Mouse (Mus musculus) C2C12 (cell line): ENCODE data around the gene Vmn1r176. TPM values are rescaled to one million over a fixed set of nuclear protein-coding genes. Genes with fewer than 3 reads are reported as not detected.
"Not testable (repeated sequence)": the region's sequence is repeated elsewhere in the genome, so short reads cannot be mapped to it uniquely, and the experiment has no call there.

Experiments used
- H3K27me3 ChIP-seq: one replicate; pipeline ENCODE4 v1.6.1; 2011; ENCODE audit not compliant: control insufficient read depth, insufficient read depth, insufficient read length
- H3K36me3 ChIP-seq: one replicate; pipeline ENCODE4 v1.6.1; 2011; ENCODE audit not compliant: control insufficient read depth, insufficient read depth
- H3K4me3 ChIP-seq: one replicate; pipeline ENCODE4 v1.5.1; 2011; ENCODE audit warnings: mild to moderate bottlenecking, control low read depth; ENCODE audit not compliant: poor library complexity, insufficient read depth, severe bottlenecking
- H3K79me2 ChIP-seq: one replicate; pipeline ENCODE4 v1.6.1; 2011; ENCODE audit not compliant: control insufficient read depth, insufficient read depth
- H3K79me3 ChIP-seq: one replicate; pipeline ENCODE4 v1.6.1; 2011; ENCODE audit warnings: low read depth, control low read depth
- H3ac ChIP-seq: one replicate; pipeline ENCODE3; 2011; ENCODE audit warnings: low read depth; ENCODE audit not compliant: control insufficient read depth, insufficient read length
- CEBPB ChIP-seq: IDR thresholded peaks from one replicate; pipeline ENCODE4 v1.6.1; 2011; ENCODE audit warnings: low read depth, mild to moderate bottlenecking, control low read depth, moderate library complexity
- CTCF ChIP-seq: IDR thresholded peaks from one replicate; pipeline ENCODE4 v1.5.1; 2011; ENCODE audit not compliant: control insufficient read depth, insufficient read depth, insufficient read length
- FOSL1 ChIP-seq: IDR thresholded peaks from one replicate; pipeline ENCODE4 v1.8.0; 2011; ENCODE audit warnings: mild to moderate bottlenecking, low read length; ENCODE audit not compliant: poor library complexity, insufficient read depth, severe bottlenecking
- MAX ChIP-seq: IDR thresholded peaks from one replicate; pipeline ENCODE4 v1.6.1; 2011; ENCODE audit warnings: mild to moderate bottlenecking, control low read depth
- MYOD1 ChIP-seq: IDR thresholded peaks from one replicate; pipeline ENCODE4 v1.6.1; 2011; ENCODE audit warnings: low read depth; ENCODE audit not compliant: control insufficient read depth, insufficient read length
- MYOG ChIP-seq: IDR thresholded peaks from one replicate; pipeline ENCODE4 v1.6.1; 2011; ENCODE audit not compliant: control insufficient read depth, insufficient read length; ENCODE audit errors: extremely low read depth
- USF1 ChIP-seq: IDR thresholded peaks from one replicate; pipeline ENCODE4 v1.6.1; 2011; ENCODE audit warnings: low read depth, mild to moderate bottlenecking, control low read depth, moderate library complexity
- long read RNA-seq, 2 experiments: library from polyadenylated mRNA; unstranded; transcript quantifications; one replicate each; pipeline ENCODE4 v2.0.0; 2019 to 2020
- polyA plus RNA-seq: library from polyadenylated mRNA; unstranded; fragments of >200 nt; fragmentation: generic; extraction: Trizol; gene quantifications from one replicate; pipeline ENCODE4 v1.2.1, GENCODE M21; 2012; ENCODE audit warnings: missing spikeins

Vmn1r176 gene
- not detected for polyA plus RNA-seq
- long read RNA-seq, experiment 1: 0 reads
- long read RNA-seq, experiment 2: 0 reads

DNA sequence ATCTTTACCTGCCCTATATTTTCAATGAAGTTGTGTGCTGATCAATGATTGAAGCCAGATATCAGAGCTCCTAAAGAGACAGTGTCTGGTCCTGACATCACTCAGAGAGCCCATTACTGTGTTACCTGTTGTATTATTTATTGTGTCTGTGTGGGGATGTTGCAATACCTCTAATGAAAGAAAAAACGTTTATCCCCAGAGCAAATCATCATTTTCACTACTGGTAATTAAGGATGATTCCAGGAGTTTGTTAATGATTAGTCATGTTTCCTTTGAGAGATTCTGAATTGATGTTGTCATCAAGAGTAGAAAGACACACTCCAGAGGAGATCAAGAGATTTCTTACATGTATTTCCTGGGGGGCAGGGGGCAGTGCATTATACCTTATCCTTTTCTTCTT lies at the start of gene Vmn1r176:
TSS of gene Vmn1r176 (minus strand) at position 101 of the 400 bp plus-strand sequence.
- H3K79me2 ChIP-seq, H3ac ChIP-seq, H3K36me3 ChIP-seq, H3K27me3 ChIP-seq, H3K79me3 ChIP-seq, H3K4me3 ChIP-seq: not testable (repeated sequence)

DNA sequence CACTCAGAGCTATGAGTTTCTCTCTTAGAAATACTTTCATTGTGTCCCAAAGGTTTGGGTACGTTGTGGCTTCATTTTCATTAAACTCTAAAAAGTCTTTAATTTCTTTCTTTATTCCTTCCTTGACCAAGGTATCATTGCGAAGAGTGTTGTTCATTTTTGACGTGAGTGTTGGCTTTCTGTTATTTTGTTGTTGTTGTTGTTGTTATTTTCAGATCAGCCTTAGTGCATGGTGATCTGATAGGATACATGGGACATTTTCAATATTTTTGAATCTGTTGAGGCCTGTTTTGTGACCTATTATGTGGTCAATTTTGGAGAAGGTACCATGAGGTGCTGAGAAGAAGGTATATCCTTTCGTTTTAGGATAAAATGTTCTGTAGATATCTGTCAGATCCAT lies 39.7 kb upstream of the Vmn1r176 start:
- not testable (repeated sequence) for H3K4me3 ChIP-seq, H3K27me3 ChIP-seq

DNA sequence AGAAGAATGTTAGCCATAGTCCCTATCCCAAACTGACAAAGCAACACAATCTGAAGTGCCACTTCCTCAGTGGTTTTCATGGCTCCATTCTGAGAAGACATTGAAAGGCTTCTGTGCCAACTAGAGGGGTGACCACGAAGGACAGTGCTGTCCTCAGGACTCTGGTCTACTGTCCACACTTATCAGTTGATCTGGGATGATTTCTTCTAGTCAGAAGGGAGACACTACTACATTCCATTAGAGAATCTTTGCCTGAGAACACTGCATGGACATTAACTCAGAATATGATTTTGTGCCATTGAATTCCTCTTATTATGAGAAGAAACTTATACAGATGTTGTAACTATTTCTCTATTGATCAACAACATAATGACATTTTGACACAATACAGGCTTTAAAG lies 29.2 kb upstream of the Vmn1r176 start, which contains the start of gene Vmn1r177:
TSS of gene Vmn1r177 (minus strand) at position 101 of the 400 bp plus-strand sequence.
- not testable (repeated sequence) for H3ac ChIP-seq, H3K4me3 ChIP-seq, H3K79me3 ChIP-seq, H3K36me3 ChIP-seq, H3K27me3 ChIP-seq, H3K79me2 ChIP-seq

More for the DNA sequence above, 39.7 kb upstream of the Vmn1r176 start:
- H3K79me2 ChIP-seq, H3K36me3 ChIP-seq, H3ac ChIP-seq, H3K79me3 ChIP-seq: not testable (repeated sequence)

DNA sequence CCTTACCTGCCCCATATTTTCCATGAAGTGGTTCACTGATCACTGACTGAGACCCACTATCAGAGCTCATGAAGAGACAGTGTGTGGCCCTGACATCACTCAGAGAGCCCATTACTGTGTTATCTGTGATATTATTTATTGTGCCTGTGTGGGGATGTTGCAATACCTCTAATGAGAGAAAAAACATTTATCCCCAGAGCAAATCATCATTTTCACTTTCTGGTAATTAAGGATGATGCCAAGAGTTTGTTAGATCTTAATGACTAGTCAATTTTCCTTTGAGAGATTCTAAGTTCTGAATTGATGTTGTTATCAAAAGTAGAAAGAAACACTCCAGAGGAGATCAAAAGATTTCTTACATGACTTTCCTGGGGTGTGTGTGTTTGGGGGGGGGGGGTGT lies 26.6 kb downstream of the Vmn1r176 start, which contains the start of gene Vmn1r175:
TSS of gene Vmn1r175 (minus strand) at position 101 of the 400 bp plus-strand sequence.
- H3K4me3 ChIP-seq, H3K27me3 ChIP-seq, H3K36me3 ChIP-seq, H3K79me3 ChIP-seq, H3ac ChIP-seq, H3K79me2 ChIP-seq: not testable (repeated sequence)

DNA sequence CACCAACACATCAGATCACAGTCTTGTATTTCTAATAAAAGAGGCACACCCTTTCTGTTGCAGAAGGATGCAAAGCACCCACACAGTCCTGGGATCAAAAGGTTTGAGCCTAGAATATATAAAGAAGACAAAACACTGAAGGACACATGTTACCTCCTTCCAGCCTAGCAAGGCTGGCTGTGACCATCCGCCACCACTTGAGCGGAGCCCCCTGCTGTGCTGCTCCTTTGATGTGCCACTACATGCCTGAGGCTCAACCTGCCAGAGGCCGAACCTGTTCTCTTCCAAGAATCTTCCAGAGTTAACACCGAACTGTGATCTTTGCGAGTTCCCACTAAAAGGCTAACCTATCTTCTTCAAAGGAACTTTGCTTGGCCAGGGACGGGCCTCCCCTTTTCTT lies 52.6 kb downstream of the Vmn1r176 start:
- no peak for TF ChIP-seq CTCF
- TF ChIP-seq MYOG: no peak
- TF ChIP-seq FOSL1: no peak
- no peak for TF ChIP-seq MYOD1
- no peak for TF ChIP-seq CEBPB
- no peak for TF ChIP-seq MAX
- TF ChIP-seq USF1: no peak

More for the DNA sequence above, 52.6 kb downstream of the Vmn1r176 start:
- Histone ChIP-seq H3K36me3 (no peaks in the 10 kb centered on the region), H3K79me3 (no peaks in the 10 kb centered on the region), H3ac (no peak overlapping the region), H3K27me3 (no peaks in the 10 kb centered on the region), H3K4me3 (no peak overlapping the region), H3K79me2 (no peaks in the 10 kb centered on the region)

Other genes with a start within 250 kb of the Vmn1r176 start
- not detected for gene Vmn1r170, start 231.2 kb downstream of the Vmn1r176 start, polyA plus RNA-seq
- not detected for gene Vmn1r171, start 206.7 kb downstream of the Vmn1r176 start, polyA plus RNA-seq
- not detected for gene Vmn1r172, start 179.1 kb downstream of the Vmn1r176 start, polyA plus RNA-seq
- not detected for gene Vmn1r173, start 136.7 kb downstream of the Vmn1r176 start, polyA plus RNA-seq
- gene Vmn1r174, start 85.1 kb downstream of the Vmn1r176 start, polyA plus RNA-seq: not detected
- not detected for gene Vmn1r175, start 26.7 kb downstream of the Vmn1r176 start, polyA plus RNA-seq
- not detected for gene Vmn1r177, start 29.1 kb upstream of the Vmn1r176 start, polyA plus RNA-seq
- not detected for gene Vmn1r178, start 54.6 kb upstream of the Vmn1r176 start, polyA plus RNA-seq
- not detected for gene Vmn1r179, start 89.6 kb upstream of the Vmn1r176 start, polyA plus RNA-seq
- not detected for gene Vmn1r180, start 113.3 kb upstream of the Vmn1r176 start, polyA plus RNA-seq
- not detected for gene Vmn1r181, start 137.2 kb upstream of the Vmn1r176 start, polyA plus RNA-seq
- gene V1rd19, start 164.3 kb upstream of the Vmn1r176 start, polyA plus RNA-seq: not detected
- not detected for gene Vmn1r183, start 215.9 kb upstream of the Vmn1r176 start, polyA plus RNA-seq
- 8.1 TPM for gene Zfp180, start 244.6 kb upstream of the Vmn1r176 start, polyA plus RNA-seq